Mouse (Mus musculus) embryo, embryonic 10 days (tissue): ENCODE results near the gene Kcnk7.

ENCODE experiments used
- DNase-seq: peaks from one replicate; pipeline ENCODE4 v3.0.0-alpha.2; 2015; ENCODE audit warnings: low spot score

The Kcnk7 gene

GRCm38 (mm10) chr19:5690343-5690735, 13.8 kb upstream of the Kcnk7 start:
- no peak for DNase-seq

- DNase-seq, result no peak
Observed at GRCm38 (mm10) chr19:5691601-5692000, 12.6 kb upstream of the Kcnk7 start.

GRCm38 (mm10) chr19:5692086-5692912, 11.9 kb upstream of the Kcnk7 start:
- no peak for DNase-seq

- DNase-seq, result no peak
Observed at GRCm38 (mm10) chr19:5692913-5693396, 11.2 kb upstream of the Kcnk7 start.

- no peak for DNase-seq
Observed at GRCm38 (mm10) chr19:5693801-5694200, 10.4 kb upstream of the Kcnk7 start.

- DNase-seq, result peak; percentile 86
Observed at GRCm38 (mm10) chr19:5695849-5696462, 8.2 kb upstream of the Kcnk7 start.

- no peak for DNase-seq
Observed at GRCm38 (mm10) chr19:5704801-5705571, 819 bp downstream of the Kcnk7 start.

GRCm38 (mm10) chr19:5710068-5710467, 5.9 kb downstream of the Kcnk7 start:
- no peak for DNase-seq

GRCm38 (mm10) chr19:5710581-5710980, 6.4 kb downstream of the Kcnk7 start:
- no peak for DNase-seq

- peak; percentile 74 for DNase-seq
Observed at GRCm38 (mm10) chr19:5711218-5711617, 7.1 kb downstream of the Kcnk7 start.

GRCm38 (mm10) chr19:5711907-5712460, 7.8 kb downstream of the Kcnk7 start:
- DNase-seq, result no peak

GRCm38 (mm10) chr19:5713255-5713654, 9.1 kb downstream of the Kcnk7 start:
- DNase-seq, result no peak

- DNase-seq, result no peak
Observed at GRCm38 (mm10) chr19:5713730-5714129, 9.6 kb downstream of the Kcnk7 start.

- peak; percentile 68 for DNase-seq
Observed at GRCm38 (mm10) chr19:5715793-5716688, 11.9 kb downstream of the Kcnk7 start.

- DNase-seq, result no peak
Observed at GRCm38 (mm10) chr19:5716955-5717354, 12.8 kb downstream of the Kcnk7 start.

- no peak for DNase-seq
Observed at GRCm38 (mm10) chr19:5721233-5721632, 17.1 kb downstream of the Kcnk7 start.

- DNase-seq, result no peak
Observed at GRCm38 (mm10) chr19:5722848-5723425, 18.8 kb downstream of the Kcnk7 start.

GRCm38 (mm10) chr19:5723934-5724548, 19.9 kb downstream of the Kcnk7 start:
- no peak for DNase-seq

- peak; percentile 39 for DNase-seq
Observed at GRCm38 (mm10) chr19:5724549-5724941, 20.4 kb downstream of the Kcnk7 start.

- DNase-seq, result no peak
Observed at GRCm38 (mm10) chr19:5725029-5725707, 21.0 kb downstream of the Kcnk7 start.
